Mouse (Mus musculus) ES-E14 (cell line): ENCODE measurements around the gene Pde4d. TPM values are rescaled to one million over a fixed set of nuclear protein-coding genes. Genes with fewer than 3 reads are reported as not detected.
"Not testable (repeated sequence)": the region's sequence is repeated elsewhere in the genome, so short reads cannot be mapped to it uniquely, and the experiment has no call there.

ENCODE experiments used
- DNase-seq: peaks from one replicate; pipeline ENCODE4 v3.0.0-alpha.2; 2013; ENCODE audit warnings: low read depth, low spot score
- H3K27ac ChIP-seq: 2 replicates; pipeline ENCODE4 v1.5.1; 2012; ENCODE audit warnings: low read depth, mild to moderate bottlenecking, low read length, moderate library complexity, mixed read lengths; ENCODE audit not compliant: poor library complexity, insufficient read depth, severe bottlenecking
- H3K36me3 ChIP-seq: 2 replicates; pipeline ENCODE4 v1.6.1; 2012; ENCODE audit warnings: mild to moderate bottlenecking, low read length, moderate library complexity, mixed read lengths; ENCODE audit not compliant: control insufficient read depth, poor library complexity, insufficient read depth, severe bottlenecking
- H3K4me1 ChIP-seq, 2 experiments: fragments of 150-350 bp in 1 of 2; sonication (generic) in 1 of 2; 2 replicates each; pipeline ENCODE4 v1.6.1; 2012; ENCODE audit warnings: low read length in 2 of 2, mild to moderate bottlenecking in 1 of 2, mixed read lengths in 1 of 2; ENCODE audit not compliant: control insufficient read depth in 2 of 2, insufficient read depth in 2 of 2, poor library complexity in 1 of 2
- H3K4me3 ChIP-seq, 2 experiments: fragments of 150-350 bp in 1 of 2; sonication (generic) in 1 of 2; 2 replicates each; pipeline ENCODE4 v1.5.1; 2012; ENCODE audit warnings: low read length in 2 of 2, low read depth in 1 of 2, mild to moderate bottlenecking in 1 of 2, mixed read lengths in 1 of 2; ENCODE audit not compliant: insufficient read depth in 1 of 2, poor library complexity in 1 of 2, severe bottlenecking in 1 of 2
- H3K9ac ChIP-seq: 2 replicates; pipeline ENCODE4 v1.6.1; 2012; ENCODE audit warnings: low read depth, mild to moderate bottlenecking, low read length, mixed read lengths; ENCODE audit not compliant: poor library complexity, insufficient read depth, severe bottlenecking
- H3K9me3 ChIP-seq: fragments of 150-350 bp; sonication (generic); 2 replicates; pipeline ENCODE4 v1.6.1; 2012; ENCODE audit warnings: low read depth, mild to moderate bottlenecking, low read length; ENCODE audit not compliant: control insufficient read depth, insufficient read depth
- CHD2 ChIP-seq: IDR thresholded peaks from 2 replicates; pipeline ENCODE4 v1.6.1; 2014; ENCODE audit warnings: mild to moderate bottlenecking, low read depth, low read length, inconsistent platforms
- HCFC1 ChIP-seq: IDR thresholded peaks from 2 replicates; pipeline ENCODE4 v1.6.1; 2012; ENCODE audit warnings: low read length, inconsistent platforms, borderline replicate concordance; ENCODE audit not compliant: insufficient read depth
- MAFK ChIP-seq: IDR thresholded peaks from 2 replicates; pipeline ENCODE4 v1.6.1; 2014; ENCODE audit warnings: mild to moderate bottlenecking, low read depth, low read length, inconsistent platforms; ENCODE audit not compliant: insufficient read depth
- ZC3H11A ChIP-seq: IDR thresholded peaks from 2 replicates; pipeline ENCODE4 v1.6.1; 2012; ENCODE audit warnings: low read depth, mild to moderate bottlenecking, inconsistent platforms, low read length, borderline replicate concordance
- ZNF384 ChIP-seq: IDR thresholded peaks from 2 replicates; pipeline ENCODE4 v1.6.1; 2012; ENCODE audit warnings: low read depth, low read length, inconsistent platforms
- in situ Hi-C, 2 experiments: fragments of 600-800 bp; cut with MboI; formaldehyde crosslinking; loops; one replicate each; pipeline ENCODE4 v1.15.1; 2025; ENCODE audit warnings: low sequenced_read_pairs in 2 of 2, inconsistent platforms in 1 of 2; ENCODE audit not compliant: unreplicated experiment in 2 of 2
- total RNA-seq: library from RNA; depleted of rRNA; stranded (reverse); fragments of 300-350 nt; gene quantifications from 2 replicates; pipeline ENCODE4 v1.2.3, GENCODE M21; 2012

Pde4d gene
- total RNA-seq, 1 experiment = 10.4 TPM

- TF ChIP-seq CHD2 (no peak), MAFK (no peak)
- Histone ChIP-seq H3K4me1 (no peaks in the 10 kb centered on the region), H3K27ac (no peak overlapping the region), H3K9ac (no peak overlapping the region), H3K9me3 (no peaks in the 10 kb centered on the region), H3K36me3 (no peaks in the 10 kb centered on the region), H3K4me3 (no peak overlapping the region)
- DNase-seq = no peak
- in situ Hi-C loops = no loop called here
Measured at GRCm38 (mm10) chr13:108705441-108705840, 255.7 kb downstream of the Pde4d start.

GRCm38 (mm10) chr13:108714032-108714431 lies 264.3 kb downstream of the Pde4d start:
- Histone ChIP-seq H3K27ac (no peak overlapping the region), H3K4me1 (no peaks in the 10 kb centered on the region), H3K9ac (no peak overlapping the region), H3K9me3 (no peaks in the 10 kb centered on the region), H3K4me3 (no peak overlapping the region), H3K36me3 (no peaks in the 10 kb centered on the region)
- TF ChIP-seq CHD2 = no peak
- no peak for TF ChIP-seq HCFC1
- TF ChIP-seq ZNF384 = no peak
- TF ChIP-seq ZC3H11A = no peak
- TF ChIP-seq MAFK = no peak
- in situ Hi-C loops = no loop called here
- DNase-seq = no peak

- Histone ChIP-seq H3K36me3 (no peaks in the 10 kb centered on the region), H3K9me3 (no peaks in the 10 kb centered on the region), H3K4me3 (no peak overlapping the region), H3K4me1 (no peaks in the 10 kb centered on the region), H3K27ac (no peak overlapping the region), H3K9ac (no peak overlapping the region)
- DNase-seq = no peak
- TF ChIP-seq ZC3H11A (no peak), CHD2 (no peak), ZNF384 (no peak), MAFK (no peak), HCFC1 (no peak)
- in situ Hi-C loops = no loop called here
Measured at GRCm38 (mm10) chr13:108715029-108715428, 265.3 kb downstream of the Pde4d start.

- Histone ChIP-seq H3K4me3 (no peak overlapping the region), H3K4me1 (no peaks in the 10 kb centered on the region), H3K27ac (no peak overlapping the region), H3K36me3 (no peaks in the 10 kb centered on the region), H3K9me3 (no peaks in the 10 kb centered on the region), H3K9ac (no peak overlapping the region)
- TF ChIP-seq ZNF384 (0 out of 2 replicates have a peak, but pooled peaks have one; percentile 43), MAFK (no peak)
- in situ Hi-C loops = no loop called here
- peak; percentile 65 for DNase-seq
Measured at GRCm38 (mm10) chr13:108722234-108722633, 272.5 kb downstream of the Pde4d start.

DNA sequence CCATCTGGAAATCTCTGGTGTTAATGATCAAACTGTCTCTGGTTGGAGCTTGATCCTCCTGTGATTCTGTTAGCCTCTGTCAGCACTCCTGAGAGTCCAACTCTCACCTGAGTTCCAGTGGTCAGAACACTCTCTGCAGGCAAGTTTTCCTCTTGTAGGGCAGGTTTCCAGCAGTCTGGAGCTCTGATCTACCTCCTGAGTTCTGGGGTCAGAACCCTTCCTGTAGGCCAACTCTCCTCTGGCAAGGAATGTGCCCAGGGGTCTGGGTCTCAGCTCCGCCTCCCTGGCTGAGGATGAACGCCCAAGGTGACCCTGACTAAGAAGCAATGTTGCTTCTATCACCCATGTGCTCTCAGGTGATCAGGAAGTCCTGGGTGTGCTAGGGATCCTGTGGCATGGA lies 284.6 kb downstream of the Pde4d start:
- H3K4me3 ChIP-seq, H3K36me3 ChIP-seq, H3K4me1 ChIP-seq, H3K9me3 ChIP-seq, DNase-seq, H3K9ac ChIP-seq, H3K27ac ChIP-seq, in situ Hi-C loops: not testable (repeated sequence)
